Mouse (Mus musculus): ENCODE measurements at regions not wholly inside any gene's neighbourhood (a gene's known extent, or its start where the extent isn't known, plus 50 kb on each side); places are given as distances from the start of the nearest gene placed in this dataset.

DNA sequence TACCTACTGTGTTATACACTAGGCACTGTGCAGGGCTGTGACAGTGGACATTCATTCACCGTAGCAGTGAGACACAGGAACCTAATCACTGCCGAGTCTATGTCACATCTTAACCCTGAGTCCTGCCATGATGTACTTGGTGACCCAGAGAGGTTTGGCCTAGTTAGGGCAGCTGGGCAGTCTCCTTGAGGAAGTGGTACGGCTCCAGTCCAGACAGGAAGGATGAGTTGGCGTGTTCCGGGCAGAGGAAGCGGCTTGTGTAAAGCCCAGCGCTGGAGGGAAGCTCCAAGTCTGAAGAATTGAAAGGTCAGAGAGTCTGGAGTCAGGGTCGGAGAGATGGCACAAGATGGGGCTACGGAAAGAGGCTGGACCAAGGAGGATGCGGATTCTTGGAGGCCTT, 99.4 kb upstream of the Smim15 start:
- no peak for DNase-seq

DNA sequence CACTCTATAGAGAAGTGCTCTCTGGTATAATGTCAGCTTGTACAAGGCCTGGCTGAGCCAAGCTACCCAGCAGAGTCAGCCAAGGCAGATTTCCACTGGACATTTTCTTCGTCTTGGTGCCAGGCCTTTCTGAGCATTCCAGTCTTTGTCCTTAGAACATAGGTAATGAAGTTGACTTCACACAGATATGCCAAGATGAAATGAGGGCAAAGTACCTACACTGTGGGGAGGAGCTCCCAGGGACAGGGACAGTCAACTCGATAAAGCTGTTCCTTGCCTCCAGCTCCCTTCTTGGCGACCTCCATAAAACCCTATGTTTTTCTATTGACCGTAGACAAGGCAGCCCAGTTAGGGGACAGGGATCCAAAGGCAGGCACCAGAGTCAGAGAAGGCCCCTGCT, 101.3 kb upstream of the Smim15 start:
- no peak for DNase-seq

DNA sequence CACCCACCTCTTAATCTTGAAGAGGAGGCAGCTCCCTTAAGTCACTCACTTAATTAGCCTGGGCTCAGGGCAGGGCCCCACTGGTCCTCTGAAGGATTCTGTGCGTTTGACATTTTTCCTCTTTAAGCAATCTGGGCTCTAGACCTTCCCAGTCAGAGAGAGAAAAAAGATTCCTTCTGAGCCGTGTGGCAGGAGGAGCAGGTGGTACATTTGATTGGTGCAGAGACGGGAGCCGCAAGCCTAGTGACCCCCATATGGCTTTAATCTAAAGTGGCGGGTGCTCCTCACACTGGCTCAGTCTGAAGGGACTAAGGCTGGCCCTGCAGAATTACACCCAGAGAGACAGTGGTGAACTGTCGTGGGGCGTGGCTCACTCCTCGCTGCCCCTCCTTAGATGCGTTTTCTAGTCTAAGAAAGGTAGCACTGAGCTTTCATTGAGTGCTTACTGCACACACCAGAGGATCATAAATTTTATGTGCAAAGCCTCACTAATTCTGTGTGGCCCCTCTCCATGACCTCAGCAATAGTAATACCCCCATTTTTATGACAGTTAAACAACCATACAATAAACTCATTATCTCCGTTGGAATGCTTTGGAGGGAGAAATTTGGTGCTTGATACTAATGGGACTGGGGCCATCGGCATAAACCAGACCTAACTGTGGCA, 101.8 kb upstream of the Smim15 start:
- no peak for DNase-seq

DNA sequence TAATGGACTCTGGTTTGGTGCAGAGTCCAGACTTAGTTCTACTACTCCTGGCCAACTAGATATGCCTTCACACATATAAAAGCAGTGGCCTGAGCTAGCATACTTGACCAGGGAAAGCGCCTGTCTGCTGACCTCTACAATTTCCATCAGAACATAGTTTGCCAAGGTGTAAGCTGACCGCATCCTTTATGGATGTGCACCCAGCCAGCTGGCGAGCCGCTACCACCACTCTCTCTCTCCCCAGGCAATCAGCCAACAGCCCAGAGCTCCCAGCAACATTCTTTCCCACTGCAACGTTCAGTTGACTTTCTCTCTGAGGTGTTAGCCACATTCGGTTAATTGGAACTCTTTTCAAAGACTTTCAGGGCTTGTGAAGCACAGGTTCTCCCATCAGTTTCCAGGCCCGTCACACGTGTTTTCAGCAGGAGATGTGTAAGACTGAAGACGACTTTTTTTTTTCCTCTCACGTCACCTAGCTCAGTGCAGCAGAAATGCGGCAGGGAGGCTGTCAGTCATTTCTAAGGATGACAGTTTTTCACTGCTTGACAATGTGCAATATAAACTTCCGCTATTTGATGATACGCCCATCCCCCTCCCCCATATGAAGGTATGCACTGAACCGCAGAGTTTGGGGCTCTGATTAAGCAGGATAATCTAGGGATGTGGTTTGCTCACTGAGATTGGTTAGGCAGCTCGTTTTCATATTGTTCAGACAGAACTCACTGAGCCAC, 104.2 kb upstream of the Smim15 start:
- DNase-seq = peak; percentile 69

DNA sequence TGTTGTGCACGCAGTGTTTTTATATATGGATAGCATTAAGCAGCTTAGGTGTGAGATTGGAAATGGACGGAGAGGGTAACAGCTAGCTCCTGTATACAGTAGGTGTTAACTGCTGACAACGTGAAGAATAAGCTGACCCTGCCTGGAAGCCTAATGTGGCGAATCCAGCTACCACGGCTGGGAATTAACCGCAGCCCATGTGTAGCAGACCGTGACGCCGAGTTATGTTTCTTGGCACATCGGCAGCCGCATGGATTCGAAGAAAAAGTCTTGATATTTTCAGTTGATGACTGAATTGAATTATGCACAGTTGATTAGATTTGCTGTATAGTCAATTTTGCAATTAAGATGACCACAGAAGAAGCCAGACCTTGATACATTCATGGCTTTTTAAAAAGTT, 108.6 kb upstream of the Smim15 start:
- DNase-seq = no peak

DNA sequence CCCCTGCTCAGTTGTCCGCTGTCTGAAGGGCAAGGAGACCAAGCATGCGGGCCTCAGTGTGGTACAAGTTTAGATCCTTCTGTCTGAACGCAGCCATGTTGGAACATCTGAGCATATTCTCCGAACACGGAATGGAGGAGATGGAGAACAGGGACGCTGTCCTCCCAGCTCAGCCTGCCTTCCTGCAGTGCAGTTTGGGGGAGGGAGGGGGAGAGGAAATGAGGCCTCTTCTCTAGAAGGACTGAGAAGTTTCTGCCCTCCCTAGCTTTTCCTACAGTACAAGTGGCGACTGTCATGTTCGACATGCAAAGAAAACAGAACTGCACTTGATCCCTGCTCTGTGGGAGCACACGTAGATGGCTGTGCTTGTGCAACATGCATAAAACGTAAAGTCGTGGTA, 109.6 kb upstream of the Smim15 start:
- no peak for DNase-seq

DNA sequence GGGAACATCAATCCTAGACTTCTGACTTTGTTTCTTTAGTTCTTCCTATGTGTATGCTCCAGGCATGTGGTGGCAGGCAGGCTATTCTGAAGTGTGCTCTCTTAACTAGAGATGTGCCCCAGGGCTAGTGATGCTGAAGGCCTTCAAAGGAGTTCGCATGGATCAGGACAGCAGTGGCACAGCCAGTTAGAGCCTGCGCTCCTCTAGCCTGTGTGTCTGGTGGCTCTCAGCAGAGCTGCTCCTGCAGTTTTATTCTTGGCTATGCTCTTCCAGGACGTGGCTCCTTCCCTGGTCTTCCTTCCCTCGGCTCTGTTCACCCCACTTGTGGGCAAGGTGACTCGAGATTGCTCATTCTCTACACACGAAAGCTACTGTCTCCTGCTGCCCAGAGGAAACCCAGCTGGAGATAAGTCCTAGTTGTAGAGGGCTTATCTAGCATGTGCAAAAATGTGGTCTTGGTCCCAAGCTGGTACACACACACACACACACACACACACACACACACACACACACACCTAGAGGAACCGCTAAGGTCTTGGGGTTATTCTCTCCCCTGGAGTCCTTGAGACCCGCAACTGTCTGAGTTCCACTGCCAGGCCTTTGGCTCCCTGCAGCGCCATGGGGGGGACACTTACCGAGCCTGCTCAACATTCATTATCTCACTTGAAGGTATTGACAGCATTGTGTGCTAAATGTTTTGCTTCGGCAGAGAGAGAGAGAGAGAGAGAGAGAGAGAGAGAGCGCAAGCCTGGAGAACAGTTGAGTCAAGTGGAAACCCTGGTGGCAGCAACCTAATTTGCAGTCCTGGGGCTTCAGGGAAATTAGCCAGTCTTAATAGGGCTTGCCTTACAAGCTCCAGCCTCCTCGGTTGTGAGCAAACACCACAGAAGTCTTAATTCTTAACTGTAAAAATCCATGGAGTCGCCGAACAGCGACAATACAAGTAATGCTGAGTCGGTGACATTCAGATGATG, 110.4 kb upstream of the Smim15 start:
- DNase-seq = no peak

DNA sequence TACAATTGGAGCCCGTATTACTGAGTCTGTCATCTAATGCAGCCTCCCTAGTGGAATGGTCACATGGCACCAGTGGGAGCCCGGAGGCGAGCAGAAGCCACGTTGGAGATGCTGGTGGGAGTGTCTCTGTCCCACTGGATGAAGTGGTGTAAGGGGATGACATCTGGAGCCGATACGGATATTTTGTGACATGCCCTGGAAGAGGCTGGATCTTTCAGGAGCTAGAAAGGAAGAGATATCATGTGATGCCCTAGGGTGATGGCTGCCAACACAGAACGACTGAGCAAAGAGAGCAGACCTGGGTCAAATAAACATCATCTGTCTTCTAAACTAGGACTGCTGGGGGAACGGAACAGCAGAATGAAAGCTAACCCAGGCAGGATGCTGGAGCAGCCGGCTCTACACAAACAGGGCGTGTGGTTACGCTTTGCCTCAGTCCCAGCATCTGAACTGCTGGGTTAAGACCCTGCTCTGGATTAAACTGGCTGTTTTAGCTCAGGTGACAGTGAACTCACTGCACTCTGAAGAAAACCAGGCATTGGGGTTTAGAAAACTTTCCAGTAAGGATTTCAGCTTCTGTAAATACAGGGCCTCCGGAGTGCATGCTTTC, 111.7 kb upstream of the Smim15 start:
- no peak for DNase-seq

DNA sequence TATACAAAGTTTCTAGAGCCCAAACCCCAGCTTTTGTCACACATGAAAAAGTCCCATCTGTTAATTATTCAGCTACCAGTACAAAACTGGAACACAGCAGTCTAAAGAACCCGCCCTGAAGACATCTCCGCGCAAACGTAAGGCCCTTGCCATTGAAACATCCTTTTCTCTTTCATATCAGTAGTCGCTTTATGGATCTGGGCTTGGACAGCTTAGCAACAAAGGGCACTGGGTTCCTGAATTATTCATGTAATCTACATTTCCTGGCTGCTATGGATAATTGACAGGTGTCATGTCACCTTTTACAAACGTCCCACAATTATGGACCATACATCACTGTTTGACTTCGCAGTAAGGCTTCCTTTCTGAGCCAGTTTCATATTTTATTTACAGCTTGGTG, 113.0 kb upstream of the Smim15 start:
- no peak for DNase-seq

DNA sequence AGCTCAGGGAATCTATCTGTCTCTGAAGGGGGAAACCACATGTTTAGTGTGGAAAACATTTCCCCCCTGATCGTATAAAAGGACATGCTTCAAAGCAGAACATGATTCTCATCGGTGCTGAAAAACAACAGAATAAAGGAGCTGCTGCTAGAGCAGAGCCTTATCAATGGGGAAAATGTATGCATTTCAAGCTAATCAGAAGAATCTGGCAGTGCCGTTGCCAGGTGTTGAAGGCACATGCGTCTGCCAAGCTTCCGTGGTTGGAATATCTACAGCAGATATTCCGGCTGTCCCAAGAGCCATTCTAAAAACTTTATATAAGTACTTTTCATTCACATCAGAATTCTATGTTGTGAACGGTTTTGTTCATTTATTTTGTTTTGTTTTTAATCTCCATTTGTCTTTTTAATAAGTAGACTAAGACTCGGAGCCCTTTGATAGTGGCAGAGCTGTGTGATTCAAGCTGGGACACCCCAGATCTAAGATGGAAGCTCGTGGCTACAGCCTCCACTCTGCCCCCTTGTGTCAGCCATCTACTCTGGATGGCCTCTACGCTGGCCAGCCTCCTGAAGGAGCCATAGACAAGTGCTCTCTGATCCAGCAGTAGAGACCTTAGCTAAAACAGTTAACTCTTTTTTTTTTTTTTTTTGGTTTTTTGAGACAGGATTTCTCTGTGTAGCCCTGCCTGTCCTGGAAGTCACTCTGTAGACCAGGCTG, 116.6 kb upstream of the Smim15 start:
- DNase-seq = no peak

DNA sequence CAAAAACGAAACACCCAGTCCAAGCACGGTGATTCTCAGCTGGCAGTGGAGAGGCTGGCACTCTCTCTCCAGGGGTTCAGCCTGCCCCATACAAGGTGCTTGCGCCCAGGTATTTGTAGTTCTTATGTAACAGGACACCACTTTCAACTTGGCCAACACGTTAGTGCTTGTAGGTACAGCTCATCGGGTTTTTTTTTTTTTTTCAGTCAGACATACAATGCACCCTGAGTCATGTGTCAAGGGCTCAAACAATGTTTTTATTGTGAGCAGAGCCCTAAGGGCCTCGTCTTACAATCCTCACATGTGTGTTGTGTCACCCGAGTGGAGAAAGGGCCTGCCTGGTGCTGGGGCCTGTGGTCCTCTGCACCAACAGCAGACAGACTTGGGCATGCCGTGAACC, 118.8 kb upstream of the Smim15 start:
- DNase-seq = no peak

DNA sequence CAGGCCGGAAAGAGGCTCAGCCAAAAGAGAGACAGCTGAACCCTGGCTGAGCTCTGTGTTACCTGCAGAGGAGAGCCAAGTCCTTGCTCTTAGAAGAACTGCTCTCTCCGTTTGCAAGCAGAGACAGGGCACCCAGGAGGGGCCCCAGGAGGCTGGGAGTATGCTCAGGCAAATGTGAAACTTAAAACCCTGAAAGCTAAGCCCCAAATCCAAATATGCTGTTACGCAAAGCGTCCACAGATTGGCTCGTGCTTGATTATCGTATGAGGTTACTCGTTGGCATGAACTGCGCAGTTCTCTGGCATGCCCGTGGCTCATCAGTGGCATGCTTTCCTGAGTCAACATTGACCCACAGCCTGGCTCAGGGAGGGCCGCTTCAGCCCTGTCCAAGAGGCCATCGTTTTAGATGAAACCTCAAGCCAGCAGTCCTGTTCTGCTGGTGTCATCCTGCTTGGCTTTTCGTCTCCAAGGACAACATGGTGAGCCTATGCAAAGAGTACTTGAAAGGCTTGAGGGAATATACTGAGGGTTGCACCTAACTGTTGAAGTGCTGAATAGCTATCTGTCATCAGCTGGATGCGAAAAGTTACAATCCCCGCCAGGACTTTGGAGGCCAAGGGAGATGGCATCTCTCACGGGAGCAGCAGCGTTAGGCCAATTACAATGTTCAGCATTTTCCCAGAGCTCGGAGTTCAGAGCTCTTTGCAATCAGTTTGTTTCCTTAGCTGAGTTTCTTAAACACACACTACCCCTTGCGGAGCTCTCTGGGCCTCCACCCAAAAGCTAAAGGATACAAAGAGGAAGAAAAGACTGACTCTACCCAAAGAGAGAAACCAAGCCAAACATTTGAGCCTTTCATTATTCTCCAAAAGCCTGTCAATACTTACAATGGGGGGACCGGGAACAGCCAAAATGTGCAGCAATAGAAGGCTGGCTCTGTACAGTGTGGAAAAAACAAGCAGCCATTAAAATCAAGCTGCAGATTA, 120.8 kb upstream of the Smim15 start:
- DNase-seq = peak; percentile 36

DNA sequence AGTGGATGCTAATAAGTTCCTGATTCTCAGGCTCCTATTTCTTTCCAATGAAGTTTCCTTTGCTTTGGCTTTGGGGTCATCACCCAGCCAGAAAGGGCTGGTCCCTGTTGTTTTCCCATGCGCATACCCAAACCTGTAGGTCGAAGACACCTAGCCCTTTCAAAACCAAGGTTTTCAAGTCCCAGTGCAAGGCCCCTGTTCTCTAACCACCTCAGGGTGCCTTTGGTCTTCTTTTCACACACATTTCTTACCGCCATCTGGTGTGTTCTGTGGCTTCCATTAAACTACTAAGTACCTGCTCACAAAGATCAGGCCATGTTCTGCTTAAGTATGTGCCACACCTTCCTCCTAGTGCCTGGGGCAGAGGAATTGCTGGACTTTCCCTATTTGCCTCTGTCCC, 124.8 kb upstream of the Smim15 start:
- no peak for DNase-seq

DNA sequence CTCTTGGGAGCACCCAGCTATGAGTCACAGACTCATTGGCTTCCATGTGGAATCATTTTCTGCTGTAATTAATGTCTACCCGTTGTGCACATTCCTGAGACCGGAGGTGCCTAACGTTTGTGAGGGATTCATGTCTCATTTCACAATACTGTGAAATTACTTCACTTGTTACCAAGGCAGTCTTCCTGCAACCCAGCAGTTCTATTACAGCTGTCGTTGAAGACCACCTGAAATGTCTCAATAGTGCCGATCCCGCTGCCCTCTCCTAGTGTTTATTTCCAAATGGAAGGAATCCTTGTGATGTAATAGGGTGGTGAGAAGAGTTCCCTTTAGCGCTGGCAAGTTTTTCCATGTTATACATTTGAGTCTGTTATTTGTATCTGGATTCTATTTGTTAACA, 125.8 kb upstream of the Smim15 start:
- no peak for DNase-seq

DNA sequence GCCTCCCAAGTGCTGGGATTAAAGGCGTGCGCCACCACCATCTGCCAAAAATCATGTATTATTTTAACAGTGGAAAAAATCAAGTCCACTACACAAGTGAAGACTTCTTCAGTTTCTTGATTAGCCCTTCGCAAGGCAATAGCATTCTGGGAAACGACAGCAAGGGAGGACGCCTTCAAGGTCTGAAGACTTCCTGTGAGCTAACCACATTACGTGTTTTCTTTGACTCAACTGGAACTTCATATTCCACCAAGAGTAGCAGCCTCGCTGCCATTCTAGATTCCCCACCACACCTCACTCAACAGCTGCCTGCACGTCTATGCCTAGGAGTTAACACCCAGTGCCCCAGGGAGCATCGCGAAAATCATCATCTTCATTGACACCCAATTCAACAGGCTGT, 126.2 kb upstream of the Smim15 start:
- DNase-seq = no peak

DNA sequence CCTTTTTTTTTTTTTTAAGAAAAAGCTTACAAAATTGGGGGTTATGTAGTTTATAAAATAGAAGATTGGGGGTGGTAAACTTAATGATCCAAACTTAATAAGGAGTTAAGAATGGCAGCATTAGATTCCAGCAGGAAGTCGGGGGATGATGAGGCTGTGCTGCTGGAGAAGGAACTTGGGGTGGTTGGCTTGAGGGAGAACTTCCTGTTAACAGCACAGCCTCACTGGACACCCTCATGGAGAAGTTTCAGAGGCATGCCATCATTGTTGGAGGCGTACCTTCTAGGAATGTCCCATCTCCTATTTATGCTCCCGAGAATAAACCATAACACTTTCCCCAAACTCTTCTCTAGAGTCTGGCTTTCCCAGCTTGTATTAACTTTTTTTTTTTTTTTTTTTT, 126.7 kb upstream of the Smim15 start:
- no peak for DNase-seq

DNA sequence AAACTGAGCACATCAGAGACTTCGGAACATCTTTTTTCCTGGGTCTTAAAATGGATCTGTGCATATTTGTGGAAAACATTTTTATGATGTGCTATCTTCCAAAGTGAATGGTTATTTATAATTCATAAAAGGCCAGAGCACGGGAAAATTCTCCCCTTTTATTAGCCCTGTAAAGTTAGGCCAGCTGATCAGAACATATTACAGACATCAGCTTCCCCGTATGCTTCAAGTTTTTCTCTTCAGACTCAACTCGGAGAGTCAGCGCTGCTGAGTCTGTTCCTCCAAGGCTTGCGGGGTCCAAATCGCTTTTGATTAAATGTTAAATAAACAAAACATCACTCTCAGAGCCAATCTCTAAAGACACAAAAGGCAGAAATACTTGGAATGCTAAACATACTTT, 134.1 kb upstream of the Smim15 start:
- DNase-seq = no peak

DNA sequence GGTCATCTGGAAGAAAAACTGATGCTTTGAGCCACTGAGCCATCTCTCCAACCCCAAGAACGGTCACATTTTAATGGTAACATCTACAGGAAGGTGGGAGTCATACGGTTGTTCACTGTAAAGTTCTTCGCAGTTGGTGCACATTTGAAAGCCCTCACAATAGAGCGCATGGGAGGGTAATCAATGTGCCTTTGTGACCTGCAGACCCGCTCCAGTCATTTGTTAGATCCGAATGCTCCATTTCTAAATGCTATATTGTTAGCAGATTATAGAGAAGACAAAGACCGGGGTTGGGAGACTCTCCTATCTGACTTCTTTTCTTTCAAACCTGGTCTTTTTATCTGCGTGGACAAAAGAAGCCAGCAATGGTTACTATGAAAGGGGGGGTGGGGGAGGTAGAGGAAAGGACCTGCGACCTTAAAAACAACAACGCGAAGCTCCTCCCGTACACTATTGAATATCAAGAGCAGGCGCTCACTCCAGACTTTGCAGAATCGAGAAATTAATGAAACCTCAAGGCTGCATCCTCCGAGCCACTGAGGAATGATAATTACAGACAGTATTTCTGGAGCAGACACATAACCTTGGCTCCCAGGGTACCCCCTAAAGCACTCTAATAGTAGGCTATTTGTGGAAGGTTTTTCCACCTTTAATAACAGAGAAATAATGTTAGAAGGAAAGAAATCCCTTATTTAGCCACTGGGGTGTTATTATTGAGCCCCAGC, 134.7 kb upstream of the Smim15 start:
- DNase-seq = no peak

DNA sequence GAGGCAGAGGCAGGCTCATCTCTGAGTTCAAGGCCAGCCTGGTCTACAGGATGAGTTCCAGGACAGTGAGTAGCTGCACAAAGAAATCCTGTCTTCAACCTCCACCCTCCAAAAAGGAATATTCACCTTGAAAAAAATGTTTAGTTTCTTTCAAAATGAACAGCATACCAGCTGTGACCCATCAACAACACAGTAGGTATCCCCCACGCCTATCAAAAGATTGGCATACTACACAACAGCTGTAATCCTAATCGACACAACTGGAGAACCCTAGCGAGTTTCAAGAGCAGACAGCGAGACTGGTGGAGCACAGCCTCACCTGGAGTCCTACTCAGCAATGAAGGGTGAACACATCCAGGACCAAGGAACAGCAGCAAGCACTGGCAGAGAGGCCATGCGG, 136.3 kb upstream of the Smim15 start:
- no peak for DNase-seq

DNA sequence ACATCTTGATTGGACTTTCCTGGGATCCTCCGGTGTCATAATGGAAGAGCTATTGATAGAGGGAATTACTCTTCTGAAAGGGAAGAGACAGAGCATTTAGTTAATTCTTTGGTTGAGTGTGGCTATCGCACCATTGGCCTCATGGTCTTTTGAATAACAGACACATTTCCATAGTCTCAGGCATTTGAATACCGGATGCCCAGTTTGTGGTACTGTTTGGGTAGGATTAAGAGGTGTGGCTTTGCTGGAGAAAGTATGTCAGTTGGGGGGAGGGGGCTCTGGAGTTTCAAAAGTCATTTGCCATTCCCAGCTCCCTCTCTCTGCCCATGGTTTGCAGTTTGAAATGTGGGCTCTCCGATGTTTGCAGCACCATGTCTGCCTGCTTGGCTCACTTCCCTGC, 139.4 kb upstream of the Smim15 start:
- no peak for DNase-seq
